Mouse (Mus musculus) lung, postnatal 10 days (tissue): ENCODE measurements around the gene Cdk11b.
A peak's percentile ranks its signal among the peaks of the same experiment; 100 is the strongest.

Experiments
- DNase-seq: peaks from one replicate; pipeline ENCODE4 v3.0.0; 2021

The Cdk11b gene

DNA sequence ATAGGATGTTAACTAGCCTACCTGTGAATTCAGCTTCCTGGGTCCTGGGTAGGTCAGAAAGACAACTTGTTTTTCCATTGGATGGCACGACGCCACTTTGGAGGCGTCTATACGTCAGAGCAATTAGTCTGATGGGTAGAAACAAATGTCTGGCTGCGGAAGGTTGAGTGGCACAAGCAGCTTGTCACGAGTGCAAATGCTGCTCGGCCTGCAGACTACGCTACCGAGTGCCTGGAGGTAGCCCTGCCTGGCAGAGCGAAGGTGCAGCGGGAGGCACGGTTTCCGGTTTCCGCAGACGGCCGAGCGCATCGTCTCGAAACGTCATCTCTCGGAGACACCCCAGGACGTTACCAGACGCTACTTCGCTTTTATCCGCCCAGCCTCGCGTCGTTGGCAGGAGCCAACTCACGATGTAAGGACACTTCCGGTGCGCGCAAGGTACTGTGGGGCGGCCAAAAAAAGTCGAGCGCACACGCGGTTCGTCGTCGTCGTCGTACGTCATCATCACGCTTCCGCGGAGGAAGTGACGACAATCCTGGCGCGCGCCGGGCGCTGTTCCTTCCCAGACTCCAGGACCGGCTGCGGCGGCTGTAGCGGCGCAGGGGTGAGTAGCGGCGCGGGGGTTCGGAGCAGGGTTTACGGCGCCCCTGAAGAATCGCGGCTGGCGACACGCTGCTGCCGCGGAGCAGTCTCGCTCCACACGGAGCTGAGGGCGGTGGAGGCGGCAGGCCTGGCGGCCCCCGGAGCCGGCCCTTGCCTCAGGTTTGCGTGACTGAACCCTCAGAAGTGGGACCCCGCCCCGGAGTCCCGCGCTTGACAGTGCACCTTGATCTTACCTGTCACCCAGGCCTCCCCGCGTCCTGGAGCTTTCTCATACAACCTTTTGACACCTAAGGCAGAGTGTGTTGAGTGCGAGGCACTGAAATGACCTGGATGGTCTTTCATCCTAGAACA lies at the start of gene Cdk11b:
Gene Cdk11b, plus strand, starts transcription at position 517 of the 954 bp plus-strand sequence.
- DNase-seq = peak; percentile 98

DNA sequence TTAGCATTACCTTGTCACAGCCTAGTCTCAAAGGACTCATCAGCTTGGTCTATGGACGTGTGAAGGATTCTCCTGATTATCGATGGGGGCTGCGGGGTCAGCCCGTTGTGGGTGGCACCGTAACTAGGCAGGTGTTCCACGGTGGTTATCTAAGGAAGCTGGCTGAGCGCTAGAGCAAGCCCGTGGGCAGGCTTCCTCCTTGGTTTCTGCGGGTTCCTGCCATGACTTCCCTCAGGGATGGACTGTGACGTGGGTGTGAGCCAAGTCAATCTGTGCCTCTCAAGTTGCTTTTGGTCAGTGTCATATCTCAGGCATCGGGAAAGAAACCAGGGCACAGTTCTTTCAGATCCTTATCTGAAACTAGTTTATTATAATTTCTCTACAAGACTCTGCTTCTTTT lies 49.7 kb upstream of the Cdk11b start:
- DNase-seq = no peak

- no peak for DNase-seq
Observed at GRCm38 (mm10) chr4:155575521-155575920, 49.1 kb upstream of the Cdk11b start.

- DNase-seq = no peak
Observed at GRCm38 (mm10) chr4:155577132-155577531, 47.5 kb upstream of the Cdk11b start.

GRCm38 (mm10) chr4:155577741-155578140 lies 46.9 kb upstream of the Cdk11b start:
- DNase-seq = no peak

GRCm38 (mm10) chr4:155578336-155579125 lies 46.1 kb upstream of the Cdk11b start:
- DNase-seq = peak; percentile 57

DNA sequence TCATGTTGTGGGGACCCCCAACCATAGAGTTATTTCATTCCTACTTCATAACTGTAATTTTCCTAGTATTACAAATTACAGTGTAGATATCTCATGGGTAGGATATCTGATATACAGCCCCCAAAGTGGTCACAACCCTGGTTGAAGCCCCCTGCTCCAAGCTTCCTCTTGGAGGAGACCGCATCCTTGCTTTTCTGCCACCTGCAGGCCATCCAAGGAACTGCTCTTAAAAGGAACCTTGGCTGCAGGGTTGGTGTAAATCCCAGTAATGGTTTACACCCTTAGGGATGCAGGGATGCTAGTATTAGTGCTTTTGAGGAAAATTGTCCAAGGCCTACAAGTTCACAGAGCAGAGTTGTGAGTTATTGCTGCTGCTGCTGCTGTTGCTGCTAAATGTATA lies 44.2 kb upstream of the Cdk11b start:
- DNase-seq = peak; percentile 66

DNA sequence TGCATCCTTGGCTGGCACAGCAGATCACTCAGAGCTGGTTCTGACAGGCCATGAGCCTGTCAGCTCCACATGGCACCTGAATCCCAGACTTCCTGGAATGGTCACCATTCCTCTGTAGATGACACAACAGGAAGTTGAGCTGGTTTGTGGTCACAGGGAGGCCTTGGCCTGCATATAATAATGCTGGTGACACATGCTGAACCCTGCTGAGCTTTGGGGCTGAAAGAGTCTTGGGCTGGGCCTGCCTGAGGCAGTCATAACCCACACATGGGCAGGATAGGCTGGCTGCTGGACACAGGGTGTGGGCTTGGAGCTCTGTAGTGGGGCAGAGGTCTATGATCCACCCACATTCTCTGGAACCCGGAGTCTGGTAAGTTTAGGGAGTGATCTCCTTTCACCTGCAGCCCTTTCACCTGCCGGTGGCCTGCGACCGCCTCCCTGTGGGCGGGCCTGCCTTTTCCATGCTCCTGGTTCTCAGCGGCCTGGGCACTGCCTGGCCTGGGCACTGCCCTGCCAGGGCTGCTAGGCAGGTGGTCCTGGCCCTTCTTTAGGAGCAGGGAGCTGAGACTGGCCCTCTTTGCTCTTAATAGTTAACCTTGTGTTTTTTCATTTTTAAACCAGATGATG lies 42.3 kb upstream of the Cdk11b start:
- no peak for DNase-seq

GRCm38 (mm10) chr4:155589356-155589755 lies 35.3 kb upstream of the Cdk11b start:
- no peak for DNase-seq

GRCm38 (mm10) chr4:155591012-155591719 lies 33.5 kb upstream of the Cdk11b start:
- no peak for DNase-seq

DNA sequence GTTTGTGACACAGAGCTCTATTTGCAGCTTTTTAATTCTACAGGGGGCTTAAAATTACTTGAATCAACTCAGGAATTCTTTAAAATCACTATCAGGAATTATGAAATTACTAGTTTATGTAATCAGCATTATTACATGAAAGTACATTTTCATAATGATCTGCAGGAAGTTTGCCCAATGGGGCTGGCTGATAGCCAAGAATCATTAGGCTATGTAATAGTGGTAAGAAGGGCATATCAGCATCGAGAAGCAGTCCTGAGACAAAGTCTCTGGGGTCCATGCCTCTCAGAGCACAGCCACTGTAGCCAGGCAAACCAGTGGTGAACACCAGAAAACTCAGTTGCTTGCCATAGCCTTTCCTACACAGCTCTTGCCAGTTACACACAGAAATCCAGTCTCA lies 30.9 kb upstream of the Cdk11b start:
- DNase-seq = peak; percentile 26

- DNase-seq = peak; percentile 28
Observed at GRCm38 (mm10) chr4:155595777-155596176, 28.9 kb upstream of the Cdk11b start.

DNA sequence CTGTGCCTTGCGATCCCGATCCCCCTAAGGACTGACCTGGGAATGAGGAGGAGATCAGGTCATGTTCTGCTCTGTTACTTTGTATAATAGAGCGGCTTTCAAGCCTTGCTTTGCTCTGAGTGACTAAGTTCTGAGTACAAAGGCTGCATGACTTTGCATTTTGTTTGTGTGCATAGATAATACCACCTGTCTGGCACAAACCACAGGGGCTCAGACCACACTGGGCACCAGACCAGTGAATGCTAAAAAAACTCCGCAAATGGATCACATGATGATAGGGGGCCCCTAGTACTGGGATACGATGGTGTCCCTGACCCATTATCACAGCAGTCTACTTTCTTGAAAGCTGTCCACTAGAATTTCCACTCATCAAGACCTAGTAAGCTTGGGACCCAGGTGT lies 28.0 kb upstream of the Cdk11b start:
- DNase-seq = no peak

GRCm38 (mm10) chr4:155598536-155598935 lies 26.1 kb upstream of the Cdk11b start:
- no peak for DNase-seq

DNA sequence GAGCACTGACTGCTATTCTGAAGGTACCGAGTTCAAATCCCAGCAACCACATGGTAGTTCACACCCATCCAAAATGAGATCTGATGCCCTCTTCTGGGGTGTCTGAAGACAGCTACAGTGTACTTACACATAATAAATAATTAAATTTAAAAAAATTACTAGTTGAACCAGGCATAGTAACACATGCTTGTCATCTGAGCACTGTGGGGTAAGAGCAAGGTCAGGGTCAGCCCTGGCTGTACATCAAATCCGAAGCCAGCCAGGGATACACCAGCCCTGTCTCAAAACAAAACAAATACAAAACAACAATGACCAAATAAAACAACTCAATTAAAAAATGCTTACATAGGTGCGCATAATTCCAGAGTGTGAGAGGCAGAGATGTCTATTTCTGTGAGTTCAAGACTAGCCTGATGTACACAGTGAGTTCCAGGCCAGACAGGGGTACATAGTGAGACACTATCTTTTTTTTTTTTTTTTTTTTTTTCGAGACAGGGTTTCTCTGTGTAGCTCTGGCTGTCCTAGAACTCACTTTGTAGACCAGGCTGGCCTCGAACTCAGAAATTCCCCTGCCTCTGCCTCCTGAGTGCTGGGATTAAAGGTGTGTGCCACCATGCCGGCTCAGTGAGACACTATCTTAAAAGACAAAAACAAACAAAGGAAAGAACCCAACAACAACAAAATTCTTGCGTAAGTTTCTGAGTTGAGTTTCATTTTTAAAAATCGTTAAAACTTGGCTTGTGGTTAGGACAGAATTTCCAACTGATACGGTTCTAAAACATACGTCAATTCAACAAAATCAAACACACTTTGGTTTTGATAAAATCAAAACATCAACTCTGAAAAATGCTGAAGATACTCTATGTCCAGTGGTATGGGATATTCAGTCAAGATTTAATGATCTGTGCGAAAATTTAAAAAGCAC lies 24.5 kb upstream of the Cdk11b start:
- no peak for DNase-seq

DNA sequence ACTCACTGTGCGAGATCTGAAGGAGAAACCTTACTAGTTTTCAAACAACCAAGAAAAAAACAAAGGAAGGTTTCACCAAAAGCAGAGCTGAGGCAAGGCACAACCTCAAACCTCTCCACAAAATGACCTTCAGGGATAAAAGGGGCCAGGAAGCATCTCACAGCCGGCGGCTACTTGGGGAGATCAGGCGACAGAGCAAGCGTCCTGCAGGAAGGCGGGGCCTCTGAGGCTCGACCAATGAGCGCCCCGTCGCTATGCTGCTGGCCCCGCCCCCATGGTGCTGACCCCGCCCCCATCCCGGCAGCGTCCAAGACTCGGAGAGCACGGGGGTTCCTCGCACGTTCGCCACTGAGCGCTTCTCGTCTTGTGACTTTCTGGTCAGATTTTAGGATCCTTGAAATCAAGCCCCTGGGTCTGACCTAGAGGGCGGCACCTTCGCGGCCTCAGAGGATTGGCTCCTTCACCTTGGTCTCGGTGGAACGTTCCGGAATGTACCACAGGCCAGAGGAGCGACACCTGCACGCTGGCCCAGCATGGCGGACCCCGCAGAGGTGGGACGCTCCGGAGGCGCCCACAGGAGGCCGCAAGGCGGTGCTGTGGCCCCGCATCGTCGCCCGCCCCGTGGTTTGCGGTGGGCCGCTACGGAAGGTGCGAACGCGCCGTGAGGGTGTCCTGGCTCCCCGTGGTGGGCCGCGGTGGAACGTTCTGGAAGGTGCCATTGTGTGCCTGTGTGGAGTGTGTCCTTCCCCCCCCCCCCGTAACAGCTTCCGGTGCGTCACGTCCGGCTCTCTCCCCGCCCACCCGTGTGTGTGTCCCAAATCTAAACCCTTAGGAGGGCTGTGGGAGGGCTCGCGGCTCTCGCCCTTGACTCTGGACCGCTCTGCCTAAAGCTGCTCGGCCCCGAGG lies 23.3 kb upstream of the Cdk11b start, which contains the start of gene Slc35e2:
Gene Slc35e2, plus strand, starts transcription at position 326 of the 906 bp plus-strand sequence.
- DNase-seq = peak; percentile 93

GRCm38 (mm10) chr4:155601997-155602456 lies 22.6 kb upstream of the Cdk11b start:
- no peak for DNase-seq

- DNase-seq = no peak
Observed at GRCm38 (mm10) chr4:155602753-155603152, 21.9 kb upstream of the Cdk11b start.

- DNase-seq = no peak
Observed at GRCm38 (mm10) chr4:155603801-155604200, 20.9 kb upstream of the Cdk11b start.

GRCm38 (mm10) chr4:155605132-155605531 lies 19.5 kb upstream of the Cdk11b start:
- DNase-seq = no peak
